Mouse (Mus musculus): ENCODE measurements around the gene Xxylt1. TPM values are rescaled to one million over a fixed set of nuclear protein-coding genes. Genes with fewer than 3 reads are reported as not detected.

Gene Xxylt1
- 1 to 10 TPM; 3.2 to 3.4 TPM for total RNA-seq (2023)

DNA sequence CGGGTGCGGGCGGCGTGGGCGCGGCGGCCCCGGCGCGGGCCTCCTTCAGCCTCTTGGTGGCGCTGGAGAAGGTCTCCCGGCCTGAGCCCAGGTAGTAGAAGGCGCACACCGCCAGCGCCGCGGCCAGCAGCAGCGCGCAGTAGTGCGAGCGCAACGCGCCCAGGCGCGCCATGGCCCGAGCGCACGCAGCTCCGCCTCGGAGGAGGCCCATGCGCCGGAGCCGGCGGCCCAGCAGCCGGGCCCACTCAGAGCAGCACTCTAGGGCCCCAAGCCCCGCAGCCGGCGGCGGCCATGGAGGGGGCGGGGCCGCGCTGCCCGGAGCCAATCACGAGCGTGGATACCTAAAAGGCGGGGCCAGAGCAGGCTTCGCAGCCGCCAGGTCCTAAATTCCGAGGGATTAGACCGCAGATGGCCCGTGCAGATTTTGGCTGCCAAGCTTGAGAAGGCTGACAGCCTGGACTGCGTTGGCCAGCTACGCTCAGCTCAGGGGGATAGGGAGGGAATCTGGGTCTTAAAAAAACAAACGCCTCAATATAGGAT lies at the start of gene Xxylt1:
Gene Xxylt1, minus strand, starts transcription at position 308 of the 540 bp plus-strand sequence.

Other genes with a start within 250 kb of the Xxylt1 start
- 10 to 100 TPM; 83.4 to 92.3 TPM for gene Acap2, start 119.8 kb upstream of the Xxylt1 start, total RNA-seq (2023)
- gene Ppp1r2, start 193.8 kb upstream of the Xxylt1 start, total RNA-seq (2023) = 10 to 100 TPM; 71.9 to 81.2 TPM
- not detected for gene Apod, start 233.4 kb upstream of the Xxylt1 start, total RNA-seq (2023)